Mouse (Mus musculus): ENCODE data around the gene Gps1. TPM values are rescaled to one million over a fixed set of nuclear protein-coding genes. Genes with fewer than 3 reads are reported as not detected.
"Not testable (repeated sequence)": the region's sequence is repeated elsewhere in the genome, so short reads cannot be mapped to it uniquely, and the experiment has no call there.

Gps1 gene
- total RNA-seq, 2 experiments from 2014 or later = 56.3 to 70.1 TPM

DNA sequence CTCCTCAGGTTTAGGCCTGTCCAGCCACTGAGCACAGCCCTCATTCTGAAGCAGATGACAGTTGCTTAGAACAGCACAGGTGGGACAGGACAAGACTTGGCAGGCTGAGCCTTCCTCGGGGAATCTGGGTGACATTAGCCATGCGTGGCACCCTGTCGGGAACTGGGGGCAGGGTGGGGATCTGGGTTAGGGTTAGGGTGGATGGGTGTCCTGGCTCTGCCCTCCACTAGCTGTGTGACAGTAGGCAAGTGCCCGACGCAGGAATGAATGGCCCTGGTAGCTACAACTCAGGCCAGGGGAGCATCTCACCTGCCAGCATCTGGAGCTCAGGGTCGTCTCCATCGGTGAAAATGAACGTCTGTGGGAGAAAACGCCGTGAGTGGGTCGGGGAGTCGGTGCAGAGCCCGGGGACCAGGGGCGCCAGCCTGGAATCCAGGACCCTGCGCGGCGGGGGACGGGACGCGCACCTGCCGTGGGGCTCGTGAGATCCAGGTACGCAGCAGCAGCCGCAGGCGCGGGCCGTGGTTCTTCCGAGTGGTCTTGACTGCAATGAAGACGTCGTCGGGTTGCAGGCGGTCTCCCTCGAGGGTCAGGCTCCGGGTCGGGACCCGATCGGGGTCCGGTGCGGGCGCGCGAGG lies 527 bp upstream of the Gps1 start:
- 0 out of 2 replicates have a peak, but pooled peaks have one; percentile 11 for ATAC-seq (ENCODE audit: poor library complexity, severe bottlenecking)

DNA sequence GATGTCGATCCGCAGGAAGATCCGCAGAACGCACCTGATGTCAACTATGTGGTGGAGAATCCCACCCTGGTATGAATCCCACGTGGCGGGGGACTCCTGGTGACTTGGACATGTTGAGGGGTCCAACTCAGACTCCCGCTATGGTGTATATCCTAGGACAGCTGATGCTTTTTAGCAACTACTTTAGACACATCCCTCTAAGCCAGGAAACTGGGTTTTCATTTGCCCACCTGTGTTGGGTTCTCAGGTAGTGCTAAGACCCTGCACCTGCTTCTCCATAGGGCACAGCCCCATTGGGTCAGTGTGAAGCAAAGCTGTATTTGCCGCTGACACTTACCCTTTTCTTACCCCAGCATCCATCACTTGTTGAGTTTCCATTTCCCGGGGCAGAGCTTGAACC lies 1.1 kb downstream of the Gps1 start:
- ATAC-seq (ENCODE audit: poor library complexity, severe bottlenecking) = no peak

DNA sequence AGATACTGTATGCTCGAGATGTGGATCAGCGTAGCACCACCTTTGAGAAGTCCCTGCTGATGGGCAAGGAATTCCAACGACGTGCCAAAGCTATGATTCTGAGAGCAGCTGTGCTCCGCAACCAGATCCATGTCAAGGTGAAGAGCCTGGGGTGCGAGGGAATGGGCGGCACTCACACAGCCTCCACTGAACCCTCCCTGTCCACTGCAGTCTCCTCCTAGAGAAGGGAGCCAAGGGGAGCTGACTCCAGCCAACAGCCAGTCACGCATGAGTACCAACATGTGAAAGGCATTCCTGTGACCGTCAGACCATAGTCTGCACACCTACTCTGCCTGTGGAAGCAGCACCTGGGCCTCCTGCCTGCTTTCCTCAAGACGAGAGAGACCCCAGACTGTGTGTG lies 4.4 kb downstream of the Gps1 start:
- ATAC-seq (ENCODE audit: poor library complexity, severe bottlenecking) = not testable (repeated sequence)

DNA sequence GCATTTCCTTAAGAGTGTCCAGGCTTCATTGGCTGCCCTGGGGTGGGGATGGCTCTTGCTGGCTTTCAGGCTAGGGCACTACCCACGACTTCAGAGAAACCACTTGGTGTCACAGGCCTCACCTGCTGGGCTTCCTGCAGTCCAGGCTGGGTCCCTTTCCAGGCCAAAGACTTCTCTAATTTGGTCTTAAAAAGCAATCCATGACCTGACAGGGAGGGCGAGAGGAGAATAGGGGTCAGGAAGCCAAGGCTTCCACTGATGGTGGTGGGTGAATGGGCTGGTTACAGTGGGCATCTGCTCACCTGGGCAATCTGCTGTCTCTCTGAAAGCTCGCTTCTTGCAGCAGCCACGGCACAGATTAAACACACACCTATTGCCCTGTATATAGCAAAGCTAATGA lies 5.3 kb downstream of the Gps1 start:
- ATAC-seq (ENCODE audit: poor library complexity, severe bottlenecking) = no peak

DNA sequence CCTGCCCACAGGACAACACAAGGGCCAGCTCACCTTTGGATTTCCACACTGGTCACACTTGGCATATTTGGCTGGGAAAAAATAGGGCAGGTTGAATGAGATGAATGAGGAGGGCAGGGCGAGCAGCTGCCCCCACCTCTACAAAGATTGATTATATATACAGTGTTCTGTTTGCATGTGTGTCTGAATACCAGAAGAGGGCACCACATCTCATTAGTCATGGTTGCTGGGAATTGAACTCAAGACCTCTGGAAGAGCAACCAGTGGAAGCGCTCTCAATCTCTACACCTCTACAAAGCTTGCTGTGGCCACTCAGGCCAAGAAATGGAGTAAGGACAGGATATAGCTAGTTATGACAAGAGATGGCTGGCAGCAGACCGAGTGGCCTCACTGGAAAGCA lies 5.7 kb downstream of the Gps1 start:
- ATAC-seq (ENCODE audit: poor library complexity, severe bottlenecking) = no peak

DNA sequence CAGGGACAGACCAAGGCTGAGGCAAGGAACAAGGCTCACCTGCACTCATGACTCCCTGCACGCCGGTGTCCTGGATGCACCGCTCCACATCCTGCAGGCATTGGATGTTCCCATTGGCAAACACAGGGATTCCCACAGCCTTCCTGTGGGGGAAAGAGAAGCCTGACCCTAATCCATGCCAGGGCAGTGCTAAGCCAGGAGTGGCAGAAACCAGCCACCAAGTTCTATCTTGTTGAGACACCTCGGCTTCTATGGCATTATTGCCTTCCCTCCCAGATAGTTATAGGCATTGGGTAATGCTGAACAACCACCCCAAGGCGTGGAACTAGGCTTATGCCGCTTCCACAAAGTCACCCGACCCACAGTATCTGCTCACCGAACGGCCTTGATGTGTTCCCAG lies 8.6 kb downstream of the Gps1 start:
- no peak for ATAC-seq (ENCODE audit: poor library complexity, severe bottlenecking)

DNA sequence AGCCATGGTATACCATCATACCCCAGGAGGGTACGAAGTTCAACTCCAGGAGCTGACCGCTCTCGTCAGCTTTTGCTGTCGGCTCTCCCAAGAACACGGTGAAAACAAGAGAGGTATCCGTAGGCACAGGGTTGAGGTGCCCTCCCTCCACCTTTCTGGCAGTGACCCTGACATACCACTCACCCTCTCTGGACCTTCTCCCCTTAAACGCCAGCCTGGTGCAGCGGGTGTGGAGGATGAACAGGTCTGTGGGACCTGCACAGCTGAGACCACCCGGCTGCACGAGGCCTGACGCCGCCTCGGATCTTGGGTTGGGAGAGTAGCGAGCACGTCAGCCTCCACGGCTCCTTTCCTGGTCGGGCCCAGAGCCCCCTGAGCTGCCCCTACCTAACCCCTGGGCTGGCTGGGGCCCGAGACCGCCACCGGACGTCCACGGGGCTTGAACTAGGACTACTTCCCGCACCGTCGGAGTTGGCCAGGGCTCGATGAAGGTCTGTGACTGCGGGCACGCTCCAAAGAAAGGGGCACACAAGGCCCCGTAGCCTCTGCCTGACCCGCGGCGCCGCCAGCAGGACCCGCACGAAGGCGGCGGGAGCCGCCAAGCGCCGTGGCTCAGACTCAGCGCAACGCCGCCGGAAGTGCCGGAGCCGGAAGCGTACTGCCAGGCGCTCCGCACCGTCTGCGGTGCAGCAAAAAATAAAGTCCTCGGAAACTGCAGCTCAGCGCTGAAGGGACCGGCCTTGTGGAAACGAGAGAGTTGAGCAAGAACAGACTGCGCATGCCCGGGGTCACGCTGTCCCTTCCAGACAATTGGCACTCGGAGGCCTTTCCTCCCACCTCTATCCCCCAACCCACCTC lies 11.9 kb downstream of the Gps1 start, which contains the start of gene Dus1l:
Dus1l (minus strand) TSS at position 648 of the 858 bp plus-strand sequence.
- ATAC-seq (ENCODE audit: poor library complexity, severe bottlenecking) = peak; percentile 94

DNA sequence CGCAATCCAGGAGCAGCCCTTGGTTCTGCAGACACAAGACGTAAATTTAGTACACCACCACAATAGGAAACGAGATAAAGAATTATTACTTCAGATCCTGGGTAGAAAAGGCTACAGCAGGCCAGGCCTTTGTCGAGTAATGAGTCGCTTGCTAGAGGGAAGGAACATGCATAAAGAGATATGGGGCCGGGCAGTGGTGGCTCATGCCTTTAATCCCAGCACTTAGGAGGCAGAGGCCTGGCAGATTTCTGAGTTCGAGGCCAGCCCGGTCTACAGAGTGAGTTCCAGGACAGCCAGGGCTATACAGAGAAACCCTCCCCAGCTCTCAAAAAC lies 12.5 kb downstream of the Gps1 start:
- ATAC-seq (ENCODE audit: poor library complexity, severe bottlenecking) = no peak

DNA sequence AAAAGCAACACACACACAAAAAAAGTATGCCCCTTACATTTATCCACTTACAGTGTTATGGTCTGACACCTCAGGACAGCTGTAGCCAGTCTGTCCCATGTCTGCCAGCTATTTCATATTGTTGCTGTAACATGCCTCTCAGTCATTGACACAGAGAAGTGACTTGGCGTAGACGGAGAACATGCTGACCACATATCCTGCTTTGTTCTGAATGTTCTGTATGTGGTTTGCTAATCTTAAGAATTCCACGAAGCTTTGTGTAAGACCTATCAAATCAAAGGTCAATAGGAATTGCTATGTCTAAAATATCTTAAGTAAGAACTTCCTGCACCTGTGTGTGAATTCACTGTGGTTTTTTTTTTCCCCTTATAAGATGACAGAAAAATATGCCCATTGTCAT lies 14.2 kb downstream of the Gps1 start:
- ATAC-seq (ENCODE audit: poor library complexity, severe bottlenecking) = no peak

DNA sequence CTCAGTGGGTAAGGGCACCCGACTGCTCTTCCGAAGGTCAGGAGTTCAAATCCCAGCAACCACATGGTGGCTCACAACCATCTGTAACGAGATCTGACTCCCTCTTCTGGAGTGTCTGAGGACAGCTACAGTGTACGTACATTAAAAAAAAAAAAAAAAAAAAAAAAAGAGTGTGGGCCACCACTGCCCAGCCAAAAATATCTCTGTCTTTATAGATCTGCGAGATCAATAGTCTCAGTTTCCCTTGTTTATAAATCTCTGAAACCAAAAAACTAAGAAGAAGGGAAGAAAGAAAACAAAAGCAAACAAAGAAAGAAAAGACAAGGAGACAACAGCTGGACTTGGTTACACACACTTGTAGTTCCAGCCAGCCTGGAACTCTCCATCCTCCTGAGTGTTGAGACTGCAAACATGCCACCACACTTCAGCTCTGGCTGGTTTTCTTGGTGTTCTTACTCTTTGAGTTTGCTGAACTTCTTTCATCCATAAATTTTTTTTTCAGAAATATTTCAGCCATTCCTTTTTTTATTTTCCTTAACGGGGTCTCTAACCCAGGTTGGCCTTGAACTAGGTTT lies 15.3 kb downstream of the Gps1 start:
- ATAC-seq (ENCODE audit: poor library complexity, severe bottlenecking) = no peak

DNA sequence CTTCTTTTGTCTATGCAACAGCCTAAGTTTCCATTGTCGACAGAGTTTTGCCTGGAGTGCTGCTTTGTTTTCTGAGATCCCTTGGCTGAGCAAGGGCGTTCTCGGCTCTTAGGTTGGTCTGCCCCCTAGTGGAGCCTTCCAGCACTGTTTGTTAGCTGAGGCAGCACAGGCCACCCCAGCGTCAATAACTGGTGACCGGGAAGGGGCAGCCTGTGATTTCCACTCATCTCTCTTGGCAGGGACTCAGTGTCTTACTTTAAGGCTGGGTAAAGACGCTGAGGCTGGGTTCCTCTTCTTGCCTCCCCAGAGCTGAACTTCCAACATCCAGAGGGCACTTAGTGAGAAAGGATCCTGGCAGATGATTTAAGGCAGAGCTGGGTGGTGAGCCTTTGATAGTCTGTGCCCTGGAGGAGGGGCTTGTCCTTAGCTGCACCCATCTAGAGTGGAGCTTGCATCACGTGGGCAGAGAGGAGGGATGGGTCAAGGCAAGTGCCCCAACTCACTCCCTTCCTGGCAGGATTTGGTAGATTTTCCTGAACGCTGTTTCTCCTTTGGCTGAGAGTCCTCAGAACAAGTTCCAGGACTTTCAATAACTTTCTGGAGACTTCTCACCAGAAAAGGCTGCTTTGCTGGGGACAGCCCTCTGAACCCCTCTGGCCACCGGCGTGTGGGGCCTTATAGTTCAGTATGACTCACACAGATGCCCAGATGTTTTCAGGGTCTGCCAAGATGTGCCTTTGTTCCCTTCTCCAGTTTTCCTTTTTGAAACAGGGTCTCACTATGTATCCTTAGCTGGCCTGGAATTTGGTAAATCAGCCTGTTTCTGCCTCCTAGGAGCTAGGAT lies 16.2 kb downstream of the Gps1 start:
- peak; percentile 74 for ATAC-seq (ENCODE audit: poor library complexity, severe bottlenecking)

DNA sequence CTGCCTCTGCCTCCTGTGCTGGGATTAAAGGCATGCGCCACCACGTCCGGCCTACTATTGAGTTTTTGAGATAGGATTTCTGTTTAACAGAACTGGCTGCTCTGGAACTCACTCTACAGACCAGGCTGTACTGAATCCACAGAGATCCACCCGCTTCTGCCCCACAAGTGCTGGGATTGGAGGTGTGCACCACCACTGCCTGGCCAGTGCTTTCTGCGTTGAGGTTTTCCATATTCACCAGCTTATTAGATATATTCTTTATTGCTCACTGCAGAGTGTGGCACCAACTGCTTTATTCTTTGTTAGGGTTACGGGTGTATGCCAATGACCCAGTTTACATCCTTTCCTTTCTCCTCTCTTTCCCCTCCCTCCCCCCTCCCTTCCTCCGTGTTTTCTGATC lies 20.2 kb downstream of the Gps1 start:
- no peak for ATAC-seq (ENCODE audit: poor library complexity, severe bottlenecking)

DNA sequence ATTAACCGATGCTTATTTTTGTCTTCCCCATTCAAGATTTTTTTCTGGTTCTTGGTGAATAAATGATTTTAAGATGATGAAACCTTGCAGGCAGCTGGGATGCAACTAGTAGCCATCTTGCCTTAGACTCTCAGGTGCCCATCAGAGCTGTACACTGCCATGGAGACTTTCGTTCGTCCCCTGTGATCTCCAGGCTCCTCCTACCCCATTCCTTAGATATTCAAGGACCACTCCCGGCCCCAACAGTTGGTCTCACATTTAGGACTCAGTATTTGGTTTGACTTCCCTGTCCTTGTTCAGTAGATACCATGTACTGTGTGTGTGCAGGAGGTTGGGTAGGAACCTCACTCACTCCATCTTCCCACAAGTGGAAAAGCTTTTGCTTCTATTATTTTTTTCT lies 20.7 kb downstream of the Gps1 start:
- ATAC-seq (ENCODE audit: poor library complexity, severe bottlenecking) = no peak

DNA sequence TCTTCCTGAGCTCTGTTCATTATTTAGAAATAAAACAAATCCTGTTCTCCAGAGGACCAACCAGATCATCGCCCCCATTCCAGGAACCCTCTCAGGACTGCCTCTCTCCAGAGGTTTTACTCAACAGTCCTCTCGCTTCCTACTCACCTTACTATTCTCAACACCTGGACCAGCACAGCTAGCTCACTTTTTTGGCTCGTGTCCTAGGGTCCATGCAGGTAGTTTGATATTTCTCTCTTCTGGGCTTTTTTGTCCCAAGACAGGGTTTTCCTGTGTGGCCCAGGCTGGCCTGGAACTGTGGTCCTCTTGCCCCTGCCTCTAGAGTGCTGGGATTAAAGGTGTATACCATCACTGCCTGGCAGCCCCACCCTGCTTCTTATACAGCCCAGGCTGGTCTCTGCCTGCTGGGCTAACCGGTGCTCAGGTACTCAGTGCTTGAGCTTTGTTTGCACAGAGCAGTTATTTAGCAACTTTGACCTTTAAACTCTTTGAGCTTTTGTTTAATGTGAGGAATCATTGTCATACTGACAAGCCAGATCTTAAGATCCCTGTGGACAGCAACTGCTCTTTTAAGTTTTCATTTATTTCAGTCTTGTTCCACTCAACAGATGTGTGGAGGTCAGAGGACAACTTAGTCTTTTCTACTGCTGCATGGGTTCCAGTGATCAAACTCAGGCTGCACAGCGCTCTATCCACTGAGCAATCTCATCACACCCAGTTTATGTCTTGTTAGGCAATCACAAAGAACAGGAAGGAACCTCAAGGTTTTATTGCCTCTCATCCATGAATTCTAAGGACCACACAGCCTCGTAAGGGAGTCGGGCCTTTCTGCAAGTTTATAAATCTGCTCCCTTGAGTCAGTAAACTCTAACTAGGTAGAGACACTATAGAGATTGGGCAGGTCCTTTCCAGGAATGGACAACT lies 21.6 kb downstream of the Gps1 start:
- ATAC-seq (ENCODE audit: poor library complexity, severe bottlenecking) = no peak

DNA sequence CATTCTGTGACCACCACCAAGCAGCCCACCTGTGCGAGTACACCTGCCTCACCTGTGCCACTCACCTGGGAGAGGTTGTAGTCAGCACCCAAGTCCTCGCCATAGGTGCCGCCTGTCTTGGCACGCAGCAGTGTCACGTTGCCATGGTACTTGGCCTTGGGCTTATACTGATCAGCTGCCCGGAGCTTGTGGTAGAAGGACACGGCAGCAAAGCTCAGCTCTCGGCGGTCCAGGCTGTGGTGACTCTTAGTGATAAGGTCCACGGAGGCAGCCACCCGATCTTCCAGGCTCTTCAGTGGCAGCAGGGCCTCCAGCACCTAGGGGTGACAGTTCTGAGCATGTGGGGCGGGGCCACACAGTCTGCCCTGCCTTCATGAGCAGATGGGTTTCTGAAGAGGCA lies 23.9 kb downstream of the Gps1 start:
- no peak for ATAC-seq (ENCODE audit: poor library complexity, severe bottlenecking)

DNA sequence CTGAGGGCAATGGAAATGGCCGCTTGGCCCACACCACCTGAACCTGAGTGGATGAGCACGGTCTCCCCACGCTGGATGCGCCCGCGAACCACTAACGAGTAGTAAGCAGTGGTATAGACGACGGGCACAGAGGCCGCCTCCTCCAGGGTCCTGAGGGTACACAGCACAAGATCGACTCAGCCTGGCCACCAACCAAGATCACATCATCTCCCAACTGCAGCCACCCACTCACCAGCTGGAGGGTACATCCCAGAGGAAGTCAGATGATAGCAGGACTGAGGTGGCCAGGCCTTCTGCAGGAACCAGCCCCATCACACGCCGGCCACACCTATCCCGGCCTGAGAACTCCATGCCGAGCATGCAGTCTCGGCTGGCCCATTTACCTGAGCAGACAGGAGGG lies 28.0 kb downstream of the Gps1 start:
- ATAC-seq (ENCODE audit: poor library complexity, severe bottlenecking) = no peak

DNA sequence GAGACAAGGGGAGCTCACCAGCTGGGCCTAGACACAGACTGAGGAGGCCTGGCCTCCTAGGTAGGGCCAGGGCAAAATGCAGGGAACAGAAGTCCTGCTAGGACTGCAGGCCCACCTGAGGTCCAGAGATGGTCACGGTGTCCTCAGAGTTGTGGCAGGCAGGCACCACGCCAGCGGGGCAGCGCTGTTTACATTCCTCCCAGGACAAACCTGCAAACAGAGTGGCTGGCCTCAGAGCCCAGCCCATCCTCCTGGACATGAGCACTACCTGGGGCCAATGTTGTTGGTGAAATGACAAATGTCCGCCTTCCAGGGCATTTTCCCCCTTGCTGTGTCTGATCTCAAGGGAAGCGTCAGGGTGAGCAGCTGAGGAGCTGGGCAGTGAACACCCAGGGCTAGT lies 33.3 kb downstream of the Gps1 start:
- ATAC-seq (ENCODE audit: poor library complexity, severe bottlenecking) = no peak

DNA sequence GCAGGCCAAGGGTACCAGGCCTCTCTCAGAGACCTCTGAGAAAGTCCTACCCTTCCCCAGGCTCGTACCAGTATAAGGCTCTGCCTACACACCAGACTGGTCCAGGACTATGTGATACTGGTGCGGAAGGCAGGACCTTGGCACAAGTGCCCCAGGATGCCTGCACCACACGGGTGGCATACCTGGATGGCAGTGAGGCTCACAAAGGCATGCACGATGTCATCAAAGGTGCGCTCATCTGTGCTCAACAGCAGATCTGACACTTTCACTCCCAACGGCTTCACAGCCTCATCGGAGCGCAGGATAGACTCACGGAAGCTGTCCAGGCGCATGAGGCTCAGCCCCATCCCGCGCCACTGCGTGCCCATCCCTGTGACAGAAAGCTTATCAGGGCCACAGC lies 34.2 kb downstream of the Gps1 start:
- ATAC-seq (ENCODE audit: poor library complexity, severe bottlenecking) = no peak

DNA sequence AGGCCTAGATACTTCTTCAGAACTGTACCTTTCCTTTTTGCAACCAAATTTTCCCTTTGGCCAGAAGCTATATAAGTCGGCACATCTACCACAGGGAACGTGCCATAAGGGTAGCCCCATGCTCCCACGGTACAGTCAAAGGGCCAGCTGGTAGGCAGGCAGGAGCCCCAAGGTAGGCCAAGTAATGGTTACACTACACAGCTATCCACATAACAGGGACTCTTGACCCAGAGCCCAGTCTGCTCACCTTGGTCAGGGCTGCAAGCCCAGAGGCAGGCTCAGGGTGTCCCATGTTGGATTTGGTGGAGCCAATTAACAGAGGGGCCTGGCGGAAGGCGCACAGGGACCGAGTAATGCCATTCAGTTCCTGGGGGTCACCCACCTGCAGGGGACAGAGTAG lies 35.5 kb downstream of the Gps1 start:
- no peak for ATAC-seq (ENCODE audit: poor library complexity, severe bottlenecking)

DNA sequence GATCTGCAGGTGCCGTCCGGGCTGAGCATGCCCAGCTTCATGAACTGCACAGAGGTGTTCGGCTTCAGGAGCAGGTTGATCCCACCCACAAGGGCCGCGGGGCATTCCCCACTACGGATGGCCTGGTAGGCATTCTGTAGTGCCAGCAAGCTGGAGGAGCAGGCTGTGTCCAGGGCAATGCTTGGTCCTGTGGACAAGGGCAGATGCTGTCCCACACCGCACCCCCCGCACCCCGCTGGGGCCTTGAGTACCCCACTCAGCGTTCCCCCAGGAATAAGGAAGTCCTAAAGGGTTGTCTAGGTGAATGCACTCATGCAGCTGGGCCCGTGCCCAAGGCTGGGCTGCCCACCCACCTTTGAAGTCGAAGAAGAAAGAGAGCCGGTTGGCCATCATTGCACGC lies 36.5 kb downstream of the Gps1 start:
- no peak for ATAC-seq (ENCODE audit: poor library complexity, severe bottlenecking)

Data from megakaryocyte, adult 5-6 weeks (primary cell).